Mouse (Mus musculus) 3134 (cell line): Measurements from ENCODE around the gene Stat2.
A peak's percentile ranks its signal among the peaks of the same experiment; 100 is the strongest.

ENCODE experiments used
- DNase-seq: peaks from one replicate; pipeline ENCODE4 v3.0.0-alpha.2; 2011; ENCODE audit warnings: low spot score; ENCODE audit not compliant: insufficient read length; ENCODE audit errors: extremely low read depth

Gene Stat2

GRCm38 (mm10) chr10:128270287-128270841, at the start of gene Stat2:
Gene Stat2 (plus strand): TSS chr10:128270559.
- peak; percentile 97 for DNase-seq

- DNase-seq, result peak; percentile 41
These were observed 48.6 kb upstream of the Stat2 start for GRCm38 (mm10) chr10:128221533-128222286.

- DNase-seq, result no peak
These were observed 45.3 kb upstream of the Stat2 start for GRCm38 (mm10) chr10:128225064-128225463.

GRCm38 (mm10) chr10:128225538-128225937, 44.8 kb upstream of the Stat2 start, which contains the start of gene Mip:
Gene Mip (plus strand): TSS chr10:128225838.
- no peak for DNase-seq

GRCm38 (mm10) chr10:128227592-128227991, 42.8 kb upstream of the Stat2 start:
- no peak for DNase-seq

GRCm38 (mm10) chr10:128228009-128228408, 42.4 kb upstream of the Stat2 start:
- no peak for DNase-seq

- DNase-seq, result no peak
These were observed 39.8 kb upstream of the Stat2 start for GRCm38 (mm10) chr10:128230582-128230981.

- no peak for DNase-seq
These were observed 39.2 kb upstream of the Stat2 start for GRCm38 (mm10) chr10:128231146-128231545.

GRCm38 (mm10) chr10:128231697-128232419, 38.5 kb upstream of the Stat2 start, which contains the start of gene Timeless:
Gene Timeless (plus strand): TSS chr10:128232065.
- peak; percentile 88 for DNase-seq

GRCm38 (mm10) chr10:128232420-128232985, 37.9 kb upstream of the Stat2 start:
- DNase-seq, result no peak

- DNase-seq, result no peak
These were observed 34.0 kb upstream of the Stat2 start for GRCm38 (mm10) chr10:128236321-128236720.

- DNase-seq, result no peak
These were observed 32.4 kb upstream of the Stat2 start for GRCm38 (mm10) chr10:128237807-128238480.

- DNase-seq, result no peak
These were observed 31.2 kb upstream of the Stat2 start for GRCm38 (mm10) chr10:128239140-128239539.

GRCm38 (mm10) chr10:128240131-128240530, 30.2 kb upstream of the Stat2 start:
- no peak for DNase-seq

- DNase-seq, result no peak
These were observed 27.1 kb upstream of the Stat2 start for GRCm38 (mm10) chr10:128243252-128243651.

GRCm38 (mm10) chr10:128244121-128244520, 26.2 kb upstream of the Stat2 start:
- DNase-seq, result no peak

- no peak for DNase-seq
These were observed 23.2 kb upstream of the Stat2 start for GRCm38 (mm10) chr10:128247020-128247732.

- DNase-seq, result no peak
These were observed 19.8 kb upstream of the Stat2 start for GRCm38 (mm10) chr10:128250565-128250964.

GRCm38 (mm10) chr10:128253677-128254255, 16.6 kb upstream of the Stat2 start, which contains the start of gene Apon:
Gene Apon (plus strand): TSS chr10:128254096.
- DNase-seq, result peak; percentile 33

GRCm38 (mm10) chr10:128255925-128256324, 14.4 kb upstream of the Stat2 start:
- no peak for DNase-seq
